Mouse (Mus musculus) CH12.LX (cell line): ENCODE results near the gene Ncl.

Experiments used
- CTCF ChIP-seq, 2 experiments: IDR thresholded peaks in 1 of 2; conservative IDR thresholded peaks in 1 of 2; 2 replicates each; pipeline ENCODE4 v1.5.1; 2011 to 2012; ENCODE audit warnings: low read depth in 2 of 2, low read length in 2 of 2, improper control_type of control experiment in 1 of 2, inconsistent platforms in 1 of 2, mild to moderate bottlenecking in 1 of 2, moderate library complexity in 1 of 2
- EP300 ChIP-seq: IDR thresholded peaks from 2 replicates; pipeline ENCODE4 v1.6.1; 2011; ENCODE audit warnings: low read length, improper control_type of control experiment
- ETS1 ChIP-seq: conservative IDR thresholded peaks from 2 replicates; pipeline ENCODE4 v1.6.1; 2012; ENCODE audit warnings: low read depth, mild to moderate bottlenecking, inconsistent platforms, low read length, improper control_type of control experiment, moderate library complexity

GRCm38 (mm10) chr1:86399322-86399721, 40.1 kb upstream of the Ncl start:
- TF ChIP-seq EP300 (no peak), CTCF (conservative IDR thresholded peaks at IDR 0.05 in 1 of 2, IDR thresholded peaks at IDR 0.05 in 1 of 2; ENCODE audit: low read depth in 2 of 2, low read length in 2 of 2) (no peak), ETS1 (no peak)
